Mouse (Mus musculus) stomach, adult 2 months (tissue): ENCODE results near the gene Olfr1532-ps1. TPM values are rescaled to one million over a fixed set of nuclear protein-coding genes. Genes with fewer than 3 reads are reported as not detected.

Source experiments
- polyA plus RNA-seq: library from polyadenylated mRNA; depleted of rRNA; stranded (reverse); fragments of >200 nt; gene quantifications from 2 replicates; pipeline ENCODE4 v1.2.3, GENCODE M21; 2012; rRNA removed

Olfr1532-ps1 gene
- not detected in 2 replicates for polyA plus RNA-seq

GRCm38 (mm10) chr7:106907676-106908075 lies at the start of gene Olfr1532-ps1:
Olfr1532-ps1 (plus strand) TSS chr7:106908001.

GRCm38 (mm10) chr7:106862885-106863284 lies 44.9 kb upstream of the Olfr1532-ps1 start, which contains the start of gene Olfr704:
Olfr704 (plus strand) TSS chr7:106863185.

GRCm38 (mm10) chr7:106876791-106877190 lies 31.0 kb upstream of the Olfr1532-ps1 start, which contains the start of gene Olfr705:
Olfr705 (minus strand) TSS chr7:106876891.

DNA sequence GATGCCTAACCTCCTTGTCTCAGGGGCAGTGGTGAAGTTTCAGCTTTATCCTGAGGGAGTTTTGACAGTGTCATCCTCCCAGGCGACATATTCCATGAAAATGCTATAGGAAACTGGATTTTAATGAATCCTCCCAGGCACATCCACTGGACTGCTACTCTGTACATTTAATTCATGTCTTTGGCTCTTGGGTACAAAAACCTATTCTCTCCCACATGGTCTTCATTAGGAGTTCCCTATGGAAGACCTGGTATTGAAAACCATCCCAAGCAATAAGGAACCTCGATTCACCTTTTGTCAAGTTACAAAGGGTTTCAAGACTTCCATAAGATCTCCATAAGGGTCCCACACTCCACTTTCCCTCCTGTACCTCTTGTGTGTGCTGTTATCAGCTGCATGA lies 19.7 kb upstream of the Olfr1532-ps1 start, which contains the start of gene Olfr706:
Gene Olfr706 (minus strand): TSS at position 101 of the 400 bp plus-strand sequence.

GRCm38 (mm10) chr7:106901141-106901540 lies 6.7 kb upstream of the Olfr1532-ps1 start, which contains the start of gene Olfr707:
Olfr707 (minus strand) TSS chr7:106901241.

GRCm38 (mm10) chr7:106932119-106932518 lies 24.3 kb downstream of the Olfr1532-ps1 start, which contains the start of gene Olfr709-ps1:
Olfr709-ps1 (minus strand) TSS chr7:106932219.

DNA sequence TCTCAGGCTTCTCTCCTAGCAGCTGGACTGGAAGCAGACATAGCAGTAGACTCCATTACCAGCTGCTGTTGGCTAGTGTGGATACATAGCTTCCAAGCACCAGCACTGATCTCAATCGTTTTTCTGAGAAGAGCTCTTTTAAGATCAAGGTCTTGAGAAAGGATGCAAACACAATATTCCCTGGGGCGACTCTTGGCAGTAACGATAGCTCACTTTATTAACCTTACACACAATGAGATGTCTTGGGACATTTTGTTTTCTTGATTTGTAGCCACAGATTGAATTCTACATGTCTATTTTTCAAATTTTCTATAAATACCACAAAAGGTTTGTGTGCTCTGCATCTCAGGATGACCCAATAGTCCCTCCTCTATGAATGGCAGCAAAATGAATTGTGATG lies 40.4 kb downstream of the Olfr1532-ps1 start, which contains the start of gene Olfr710:
Gene Olfr710 (minus strand): TSS at position 101 of the 400 bp plus-strand sequence.

GRCm38 (mm10) chr7:106963837-106964236 lies 56.0 kb downstream of the Olfr1532-ps1 start, which contains the start of gene Olfr6:
Olfr6 (minus strand) TSS chr7:106963937.

Other genes starting within 250 kb of the Olfr1532-ps1 start
- gene Olfr693, start 227.4 kb upstream of the Olfr1532-ps1 start, polyA plus RNA-seq = not detected in 2 replicates
- not detected in 2 replicates for gene Olfr694, start 216.2 kb upstream of the Olfr1532-ps1 start, polyA plus RNA-seq
- gene Olfr695, start 191.6 kb upstream of the Olfr1532-ps1 start, polyA plus RNA-seq = not detected in 2 replicates
- not detected in 2 replicates for gene Olfr697, start 165.6 kb upstream of the Olfr1532-ps1 start, polyA plus RNA-seq
- not detected in 2 replicates for gene Olfr698, start 152.6 kb upstream of the Olfr1532-ps1 start, polyA plus RNA-seq
- gene Olfr699, start 114.8 kb upstream of the Olfr1532-ps1 start, polyA plus RNA-seq = not detected in 2 replicates
- gene Olfr700, start 99.2 kb upstream of the Olfr1532-ps1 start, polyA plus RNA-seq = not detected in 2 replicates
- not detected in 2 replicates for gene Olfr701, start 93.9 kb upstream of the Olfr1532-ps1 start, polyA plus RNA-seq
- gene Olfr702, start 74.1 kb upstream of the Olfr1532-ps1 start, polyA plus RNA-seq = not detected in 2 replicates
- gene Olfr703, start 64.6 kb upstream of the Olfr1532-ps1 start, polyA plus RNA-seq = not detected in 2 replicates
- gene Olfr704, start 44.8 kb upstream of the Olfr1532-ps1 start, polyA plus RNA-seq = not detected in 2 replicates
- not detected in 2 replicates for gene Olfr705, start 31.1 kb upstream of the Olfr1532-ps1 start, polyA plus RNA-seq
- not detected in 2 replicates for gene Olfr706, start 19.8 kb upstream of the Olfr1532-ps1 start, polyA plus RNA-seq
- not detected in 2 replicates for gene Olfr707, start 6.8 kb upstream of the Olfr1532-ps1 start, polyA plus RNA-seq
- not detected in 2 replicates for gene Olfr709-ps1, start 24.2 kb downstream of the Olfr1532-ps1 start, polyA plus RNA-seq
- gene Olfr710, start 40.3 kb downstream of the Olfr1532-ps1 start, polyA plus RNA-seq = not detected in 2 replicates
- gene Olfr6, start 55.9 kb downstream of the Olfr1532-ps1 start, polyA plus RNA-seq = not detected in 2 replicates
- not detected in 2 replicates for gene Olfr711, start 67.5 kb downstream of the Olfr1532-ps1 start, polyA plus RNA-seq
- not detected in 2 replicates for gene Olfr2, start 98.1 kb downstream of the Olfr1532-ps1 start, polyA plus RNA-seq
- gene Olfr713, start 123.2 kb downstream of the Olfr1532-ps1 start, polyA plus RNA-seq = not detected in 2 replicates
- gene Olfr714, start 163.0 kb downstream of the Olfr1532-ps1 start, polyA plus RNA-seq = not detected in 2 replicates
- not detected in 2 replicates for gene Olfr17, start 185.2 kb downstream of the Olfr1532-ps1 start, polyA plus RNA-seq
- not detected in 2 replicates for gene Olfr715b, start 202.4 kb downstream of the Olfr1532-ps1 start, polyA plus RNA-seq
- not detected in 2 replicates for gene Olfr715, start 223.1 kb downstream of the Olfr1532-ps1 start, polyA plus RNA-seq
- not detected in 2 replicates for gene Olfr716, start 230.3 kb downstream of the Olfr1532-ps1 start, polyA plus RNA-seq